16 mouse cellular contexts compared by ENCODE assay signal in the genomic region with DNA sequence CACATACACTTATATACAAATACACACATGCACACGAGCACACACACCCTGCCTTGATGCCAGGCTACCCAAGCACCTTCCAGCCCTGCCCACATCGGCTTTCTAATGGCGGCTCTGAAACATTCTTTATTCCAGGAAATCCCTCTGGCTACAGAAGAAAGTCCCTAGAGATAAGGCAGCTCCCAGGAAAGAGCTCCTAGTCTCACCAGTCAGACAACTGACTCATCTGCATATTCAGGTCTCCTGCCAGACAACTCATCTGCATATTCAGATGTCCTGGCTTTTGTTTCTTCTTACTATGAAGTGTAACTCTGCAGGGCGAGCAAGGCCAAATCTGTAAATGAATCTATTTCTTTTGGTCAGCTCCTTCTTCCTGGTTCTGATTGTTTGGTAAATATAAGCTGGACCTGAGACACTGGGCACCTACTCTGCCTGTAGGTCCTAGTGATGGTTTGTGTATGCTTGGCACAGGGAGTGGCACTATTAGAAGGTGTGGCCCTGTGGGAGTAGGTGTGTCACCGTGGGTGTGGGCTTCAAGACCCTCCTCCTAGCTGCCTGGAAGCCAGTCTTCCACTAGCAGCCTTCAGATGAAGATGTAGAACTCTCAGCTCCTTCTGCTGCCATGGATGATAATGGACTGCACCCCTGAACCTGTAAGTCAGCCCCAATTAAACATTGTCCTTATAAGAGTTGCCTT. TPM values are rescaled to one million over a fixed set of nuclear protein-coding genes. Genes with fewer than 3 reads are reported as not detected.
A peak's percentile ranks its signal among the peaks of the same experiment; 100 is the strongest.
DNase-seq lines count a peak whose midpoint lies in the region; ATAC-seq lines count a peak whose summit lies in the region.
"Had no signal": no experiment of that assay in that cellular context is flagged by ENCODE, and none has a peak within 500 bp of the region (broad histone marks: within the 10 kb centered on the region; RNA-seq: fewer than 3 reads in every experiment).

No protein-coding gene starts in this region.

- DNase-seq in frontal cortex, postnatal 14 days (ENCODE audit: low spot score in 2 of 2): no peak
- DNase-seq in limb, embryonic 10.5 days (ENCODE audit: low spot score): no peak
- DNase-seq in NIH3T3 (ENCODE audit: low read depth): peak; percentile 40
- no peak for DNase-seq in layer of hippocampus, adult 8-10 months (ENCODE audit: low spot score in 2 of 2)
- DNase-seq in embryo, embryonic 10 days (ENCODE audit: low spot score): no peak
- DNase-seq: adrenal gland, postnatal 36 days; cerebellum, adult 8-10 months; layer of hippocampus, adult 9-11 months; right cerebral cortex, postnatal 14 days had no signal

- peak overlapping the region; percentile 1; the same call in 1 of the 2 replicates for H3K4me2 ChIP-seq in limb, embryonic 15.5 days
- peak overlapping the region; percentile 50 for H3K4me2 ChIP-seq in liver, embryonic 16.5 days (ENCODE audit: low read depth, low read length)
- H3K4me2 ChIP-seq: limb, embryonic 13.5 days; midbrain, embryonic 11.5 days had no signal

- no peak overlapping the region for H3K4me3 ChIP-seq in limb, embryonic 15.5 days
- H3K4me3 ChIP-seq in limb, embryonic 10.5 days: no peak overlapping the region
- peak overlapping the region; percentile 47 for H3K4me3 ChIP-seq in liver, embryonic 16.5 days (ENCODE audit: low read depth, low read length)
- H3K4me3 ChIP-seq: limb, embryonic 13.5 days had no signal

- ATAC-seq in frontal cortex, adult (ENCODE audit: low TSS enrichment): peak; percentile 56
- no peak for ATAC-seq in limb, embryonic 15.5 days (ENCODE audit: insufficient number of reproducible peaks, low FRiP score, low TSS enrichment, low read depth)
- ATAC-seq in liver, embryonic 16.5 days (ENCODE audit: low read depth): peak; percentile 59

- WGBS in limb, embryonic 15.5 days: 58% methylated on average over 5 of the region's 5 CpGs
- 65% methylated on average over 5 of the region's 5 CpGs for WGBS in limb, embryonic 10.5 days
- 40% methylated on average over 5 of the region's 5 CpGs for WGBS in liver, embryonic 16.5 days (ENCODE audit: insufficient replicate concordance)

- H3K9me3 ChIP-seq in limb, embryonic 15.5 days: no peaks in the 10 kb centered on the region
- no peaks in the 10 kb centered on the region for H3K9me3 ChIP-seq in limb, embryonic 10.5 days (replicated peaks)
- no peaks in the 10 kb centered on the region for H3K9me3 ChIP-seq in liver, embryonic 16.5 days (replicated peaks; ENCODE audit: control insufficient read depth, low read length)
- H3K9me3 ChIP-seq: limb, embryonic 13.5 days had no signal

- no peak overlapping the region for H3K27ac ChIP-seq in limb, embryonic 15.5 days
- no peak overlapping the region for H3K27ac ChIP-seq in limb, embryonic 10.5 days
- peak overlapping the region; percentile 58 for H3K27ac ChIP-seq in liver, embryonic 16.5 days (ENCODE audit: low read length)
- H3K27ac ChIP-seq: limb, embryonic 13.5 days had no signal

- H3K9ac ChIP-seq in limb, embryonic 15.5 days: no peak overlapping the region
- H3K9ac ChIP-seq in liver, embryonic 16.5 days (ENCODE audit: low read depth, low read length): peak overlapping the region; percentile 46
- H3K9ac ChIP-seq: limb, embryonic 13.5 days had no signal

- no peaks in the 10 kb centered on the region for H3K27me3 ChIP-seq in limb, embryonic 15.5 days
- H3K27me3 ChIP-seq in limb, embryonic 10.5 days (ENCODE audit: low read depth, poor library complexity, severe bottlenecking): 0 out of 2 replicates have a peak, but pooled peaks cover 7% of the 10 kb centered on the region
- H3K27me3 ChIP-seq in liver, embryonic 16.5 days (ENCODE audit: control insufficient read depth, insufficient read depth, low read depth, low read length): no peaks in the 10 kb centered on the region
- H3K27me3 ChIP-seq: limb, embryonic 13.5 days had no signal

- no peaks in the 10 kb centered on the region for H3K36me3 ChIP-seq in limb, embryonic 15.5 days
- H3K36me3 ChIP-seq in limb, embryonic 10.5 days: no peaks in the 10 kb centered on the region
- H3K36me3 ChIP-seq in liver, embryonic 16.5 days (ENCODE audit: control insufficient read depth, insufficient read depth): peaks cover 5% of the 10 kb centered on the region; the same call in 1 of the 2 replicates
- H3K36me3 ChIP-seq: limb, embryonic 13.5 days had no signal

- H3K4me1 ChIP-seq in limb, embryonic 15.5 days: peaks cover 60% of the 10 kb centered on the region
- peaks cover 64% of the 10 kb centered on the region for H3K4me1 ChIP-seq in limb, embryonic 10.5 days
- H3K4me1 ChIP-seq in liver, embryonic 16.5 days (ENCODE audit: control insufficient read depth, low read depth, low read length): peaks cover 62% of the 10 kb centered on the region

RNA-seq across cellular contexts. Expression of a gene that starts 12.5 kb away (rescaled TPM):
- 0.18 and 0.45 TPM in 2 replicates for polyA plus RNA-seq in limb, embryonic 15.5 days (2015; fragmentation: Nextera tagmentation; extraction: Ambion mirVana)
- 0.13 TPM in 2 replicates for polyA plus RNA-seq in limb, embryonic 10.5 days (2016; fragmentation: Nextera tagmentation; extraction: Ambion mirVana)
- polyA plus RNA-seq in liver, embryonic 16.5 days (2015; fragmentation: Nextera tagmentation; extraction: Ambion mirVana): 0.53 and 0.76 TPM in 2 replicates
- total RNA-seq in layer of hippocampus, adult 8-10 months (2022): 1 to 10 TPM in 3 of 4 experiments, under 1 TPM in 1; 0.92 to 1.3 (median 1.1) TPM

RNA-seq across cellular contexts. Expression of a gene that starts 20.3 kb away (rescaled TPM):
- 10.1 and 11.5 TPM in 2 replicates for polyA plus RNA-seq in limb, embryonic 15.5 days (2015; fragmentation: Nextera tagmentation; extraction: Ambion mirVana)
- polyA plus RNA-seq in limb, embryonic 10.5 days (2016; fragmentation: Nextera tagmentation; extraction: Ambion mirVana): 3.4 and 4.5 TPM in 2 replicates
- polyA plus RNA-seq in liver, embryonic 16.5 days (2015; fragmentation: Nextera tagmentation; extraction: Ambion mirVana): 13.0 and 14.1 TPM in 2 replicates
- 10 to 100 TPM; 37.9 to 46.5 (median 40.4) TPM for total RNA-seq in layer of hippocampus, adult 8-10 months (2022)

RNA-seq across cellular contexts. Expression of a gene that starts 38.5 kb away (rescaled TPM):
- 8.0 and 8.1 TPM in 2 replicates for polyA plus RNA-seq in limb, embryonic 15.5 days (2015; fragmentation: Nextera tagmentation; extraction: Ambion mirVana)
- 18.6 and 19.1 TPM in 2 replicates for polyA plus RNA-seq in limb, embryonic 10.5 days (2016; fragmentation: Nextera tagmentation; extraction: Ambion mirVana)
- 9.3 and 12.1 TPM in 2 replicates for polyA plus RNA-seq in liver, embryonic 16.5 days (2015; fragmentation: Nextera tagmentation; extraction: Ambion mirVana)
- total RNA-seq in layer of hippocampus, adult 8-10 months (2022): 10 to 100 TPM; 11.1 to 15.0 (median 13.2) TPM

RNA-seq across cellular contexts. Expression of a gene that starts 41.5 kb away (rescaled TPM):
- polyA plus RNA-seq in limb, embryonic 15.5 days (2015; fragmentation: Nextera tagmentation; extraction: Ambion mirVana): 0.16 TPM in 1 of 2 replicates, not detected in the other
- polyA plus RNA-seq in limb, embryonic 10.5 days (2016; fragmentation: Nextera tagmentation; extraction: Ambion mirVana): not detected in 2 replicates
- polyA plus RNA-seq in liver, embryonic 16.5 days (2015; fragmentation: Nextera tagmentation; extraction: Ambion mirVana): 0.04 and 0.06 TPM in 2 replicates
- total RNA-seq in layer of hippocampus, adult 8-10 months (2022): under 1 TPM; 0.24 to 0.45 (median 0.29) TPM
- total RNA-seq: heart, adult 8-10 months; neutrophil, adult 5-6 weeks had no signal
- polyA plus RNA-seq: limb, embryonic 13.5 days; midbrain, embryonic 11.5 days had no signal
